Mouse (Mus musculus) intestine, postnatal 0 days (tissue): ENCODE results near the gene Pmpcb. TPM values are rescaled to one million over a fixed set of nuclear protein-coding genes. Genes with fewer than 3 reads are reported as not detected.
"Not testable (repeated sequence)": the region's sequence is repeated elsewhere in the genome, so short reads cannot be mapped to it uniquely, and the experiment has no call there.

Experiments
- ATAC-seq: fragments of 200-750 bp; cut with Nextera tagmentation; 2 replicates; pipeline ENCODE4 v1.8.0; 2017; ENCODE audit warnings: mild to moderate bottlenecking, moderate TSS enrichment, moderate library complexity
- H3K27ac ChIP-seq: fragments of 300-500 bp; sonication (generic); 2 replicates; pipeline ENCODE4 v1.5.1; 2014; ENCODE audit warnings: mild to moderate bottlenecking, low read depth, low read length, moderate library complexity
- H3K27me3 ChIP-seq: fragments of 300-500 bp; sonication (generic); replicated peaks from 2 replicates; pipeline ENCODE4 v1.6.1; 2014; ENCODE audit warnings: low read length, mixed read lengths; ENCODE audit not compliant: control insufficient read depth, insufficient read depth
- H3K36me3 ChIP-seq: fragments of 300-500 bp; sonication (generic); 2 replicates; pipeline ENCODE4 v1.6.1; 2014; ENCODE audit warnings: mild to moderate bottlenecking, moderate library complexity; ENCODE audit not compliant: control insufficient read depth, insufficient read depth
- H3K4me1 ChIP-seq: fragments of 300-500 bp; sonication (generic); replicated peaks from 2 replicates; pipeline ENCODE4 v1.6.1; 2014; ENCODE audit warnings: antibody characterized with exemption, low read length, mixed read lengths; ENCODE audit not compliant: control insufficient read depth, insufficient read depth
- H3K4me2 ChIP-seq: fragments of 300-500 bp; sonication (generic); replicated peaks from 2 replicates; pipeline ENCODE4 v1.6.1; 2014; ENCODE audit warnings: low read depth, mild to moderate bottlenecking, moderate library complexity
- H3K4me3 ChIP-seq: fragments of 300-500 bp; sonication (generic); 2 replicates; pipeline ENCODE4 v1.5.1; 2014; ENCODE audit warnings: low read depth, low read length
- H3K9ac ChIP-seq: fragments of 300-500 bp; sonication (generic); 2 replicates; pipeline ENCODE4 v1.6.1; 2014; ENCODE audit warnings: mild to moderate bottlenecking, low read depth, low read length
- H3K9me3 ChIP-seq: fragments of 300-500 bp; sonication (generic); 2 replicates; pipeline ENCODE4 v1.6.1; 2016; ENCODE audit warnings: mixed run types; ENCODE audit not compliant: control insufficient read depth
- CTCF ChIP-seq: sonication (generic); IDR thresholded peaks from 2 replicates; pipeline ENCODE4 v1.5.1; 2016; ENCODE audit warnings: low read depth, mild to moderate bottlenecking, control low read depth, antibody characterized with exemption, moderate library complexity
- WGBS: fragments of 180-500 bp; shearing (Covaris S2); extraction: QIAGEN DNeasy Blood & Tissue Kit; methylation state at CpG from one replicate; pipeline ENCODE4 v1.1.7; 2014; 5-methylcytosine and 5-hydroxymethylcytosine counted together
- polyA plus RNA-seq: library from polyadenylated mRNA; unstranded; fragments of >200 nt; fragmentation: Nextera tagmentation; extraction: Ambion mirVana; gene quantifications from 2 replicates; pipeline ENCODE4 v1.2.1, GENCODE M21; 2015

Gene Pmpcb
- polyA plus RNA-seq, 1 experiment from 2014 or later: 70.0 TPM

GRCm38 (mm10) chr5:21700934-21701333 is 36.0 kb upstream of the Pmpcb start:
- Histone ChIP-seq H3K4me3 (peak overlapping the region; percentile 60), H3K4me1 (no peaks in the 10 kb centered on the region), H3K27ac (no peak overlapping the region; the same call in 1 of the 2 replicates), H3K9me3 (no peaks in the 10 kb centered on the region), H3K4me2 (peak overlapping the region; percentile 77), H3K9ac (peak overlapping the region; percentile 52), H3K36me3 (no peaks in the 10 kb centered on the region), H3K27me3 (no peaks in the 10 kb centered on the region)
- WGBS: under 1% methylated on average over 22 of the region's 22 CpGs
- TF ChIP-seq CTCF: no peak
- peak; percentile 34 for ATAC-seq

GRCm38 (mm10) chr5:21701351-21702008 is 35.5 kb upstream of the Pmpcb start, which contains the start of gene Napepld:
TSS of gene Napepld (minus strand) at chr5:21701396.
- H3K4me1 ChIP-seq: no peaks in the 10 kb centered on the region
- peak within 1 kb of the TSS; percentile 97 for H3K27ac ChIP-seq
- no peak for TF ChIP-seq CTCF
- H3K4me3 ChIP-seq: peak within 1 kb of the TSS; percentile 60
- H3K4me2 ChIP-seq: peak within 1 kb of the TSS; percentile 77
- H3K27me3 ChIP-seq: no peaks in the 10 kb centered on the region
- ATAC-seq: peak; percentile 100
- H3K36me3 ChIP-seq: no peaks in the 10 kb centered on the region
- peak within 1 kb of the TSS; percentile 69 for H3K9ac ChIP-seq
- under 1% methylated on average over 58 of the region's 59 CpGs for WGBS
- no peaks in the 10 kb centered on the region for H3K9me3 ChIP-seq

- 52% methylated on average over 2 of the region's 2 CpGs for WGBS
- Histone ChIP-seq H3K4me3 (peak overlapping the region; percentile 60), H3K27me3 (no peaks in the 10 kb centered on the region), H3K4me2 (peak overlapping the region; percentile 77), H3K9me3 (no peaks in the 10 kb centered on the region), H3K36me3 (no peaks in the 10 kb centered on the region), H3K27ac (peak overlapping the region; percentile 97), H3K4me1 (no peaks in the 10 kb centered on the region), H3K9ac (peak overlapping the region; percentile 69; the same call in 1 of the 2 replicates)
- no peak for ATAC-seq
- TF ChIP-seq CTCF: no peak
Measured at GRCm38 (mm10) chr5:21702009-21702364, 35.0 kb upstream of the Pmpcb start.

GRCm38 (mm10) chr5:21702873-21703475 is 34.0 kb upstream of the Pmpcb start:
- peak overlapping the region; percentile 63; the same call in 1 of the 2 replicates for H3K27ac ChIP-seq

GRCm38 (mm10) chr5:21703708-21704107 is 33.2 kb upstream of the Pmpcb start:
- WGBS: 63% methylated on average over 3 of the region's 3 CpGs
- Histone ChIP-seq H3K4me1 (no peaks in the 10 kb centered on the region), H3K9ac (no peak overlapping the region), H3K9me3 (no peaks in the 10 kb centered on the region), H3K36me3 (no peaks in the 10 kb centered on the region), H3K27ac (no peak overlapping the region), H3K4me3 (no peak overlapping the region), H3K27me3 (no peaks in the 10 kb centered on the region), H3K4me2 (no peak overlapping the region)
- no peak for ATAC-seq
- TF ChIP-seq CTCF: no peak

More at GRCm38 (mm10) chr5:21702873-21703475, 34.0 kb upstream of the Pmpcb start:
- peak overlapping the region; percentile 41 for H3K4me2 ChIP-seq
- 34% methylated on average over 6 of the region's 6 CpGs for WGBS
- ATAC-seq: no peak
- no peaks in the 10 kb centered on the region for H3K9me3 ChIP-seq
- no peaks in the 10 kb centered on the region for H3K4me1 ChIP-seq
- no peaks in the 10 kb centered on the region for H3K27me3 ChIP-seq
- TF ChIP-seq CTCF: no peak
- H3K4me3 ChIP-seq: no peak overlapping the region
- H3K36me3 ChIP-seq: no peaks in the 10 kb centered on the region
- no peak overlapping the region for H3K9ac ChIP-seq

DNA sequence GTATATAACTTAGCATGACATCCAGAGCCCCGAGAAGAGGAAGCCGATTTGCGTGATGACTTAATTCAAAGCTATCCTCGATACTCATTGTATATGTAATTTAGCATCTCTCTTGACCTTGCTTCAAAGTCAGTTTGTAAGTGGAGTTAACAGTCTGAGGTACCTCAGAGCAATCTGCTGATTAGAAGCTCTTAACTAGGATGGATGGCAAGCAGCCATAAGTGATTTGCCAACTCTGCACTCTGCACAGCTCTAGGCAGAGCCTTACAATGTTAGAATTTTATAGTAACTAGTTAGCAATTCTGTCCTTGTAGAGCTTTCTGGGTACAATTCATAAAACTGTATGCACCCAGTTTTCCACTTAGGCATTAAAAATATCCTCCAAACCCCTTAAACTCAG is 30.4 kb upstream of the Pmpcb start:
- Histone ChIP-seq H3K27ac (no peak overlapping the region), H3K4me2 (no peak overlapping the region), H3K36me3 (no peaks in the 10 kb centered on the region), H3K4me1 (no peaks in the 10 kb centered on the region), H3K9ac (no peak overlapping the region), H3K27me3 (no peaks in the 10 kb centered on the region), H3K9me3 (no peaks in the 10 kb centered on the region), H3K4me3 (no peak overlapping the region)
- no peak for TF ChIP-seq CTCF
- 94% methylated on average over 4 of the region's 4 CpGs for WGBS
- no peak for ATAC-seq

GRCm38 (mm10) chr5:21708011-21708410 is 28.9 kb upstream of the Pmpcb start:
- WGBS: 90% methylated on average over 8 of the region's 8 CpGs
- not testable (repeated sequence) for H3K27me3 ChIP-seq, ATAC-seq, H3K36me3 ChIP-seq, H3K9ac ChIP-seq, H3K9me3 ChIP-seq, H3K4me2 ChIP-seq, H3K4me3 ChIP-seq, H3K27ac ChIP-seq, H3K4me1 ChIP-seq
